Mouse (Mus musculus): ENCODE measurements around the gene Adamtsl4. TPM values are rescaled to one million over a fixed set of nuclear protein-coding genes. Genes with fewer than 3 reads are reported as not detected.
"Not testable (repeated sequence)": the region's sequence is repeated elsewhere in the genome, so short reads cannot be mapped to it uniquely, and the experiment has no call there.

Adamtsl4 gene
- total RNA-seq, 2 experiments from 2014 or later = 48.3 to 57.2 TPM

- intact Hi-C loops (cut with DNase I) = loop anchor here (2.0 kb wide), 1 partner anchor 23 kb away; no protein-coding TSS in a partner anchor
Observed at GRCm38 (mm10) chr3:95701877-95702540, 14.3 kb upstream of the Adamtsl4 start.

DNA sequence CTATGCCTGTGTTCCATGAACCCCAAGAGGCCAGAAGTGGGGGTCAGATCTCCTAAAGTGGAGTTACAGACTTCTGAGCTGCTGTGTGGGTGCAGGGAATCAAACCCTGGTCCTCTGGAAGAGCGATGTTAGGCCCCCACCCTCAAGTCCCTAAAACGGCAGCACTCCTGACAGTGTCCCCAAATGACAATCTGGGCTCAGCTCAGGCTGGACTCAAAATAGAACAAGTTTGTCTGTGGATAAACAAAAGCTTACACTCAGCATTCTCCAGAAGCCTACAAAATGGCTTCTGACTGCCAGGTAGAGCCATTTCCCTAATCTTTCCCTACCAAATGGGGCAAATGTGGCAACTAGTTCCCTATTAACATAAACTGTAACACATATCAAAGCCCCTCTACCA is 13.4 kb upstream of the Adamtsl4 start:
- no peak for DNase-seq
- intact Hi-C loops (cut with DNase I) = loop anchor here (2.0 kb wide), 1 partner anchor 22 kb away; no protein-coding TSS in a partner anchor

More at GRCm38 (mm10) chr3:95701877-95702540, 14.3 kb upstream of the Adamtsl4 start:
- peak; percentile 82 to 84 for DNase-seq

GRCm38 (mm10) chr3:95700233-95700681 is 12.5 kb upstream of the Adamtsl4 start:
- DNase-seq = peak; percentile 40 to 59
- intact Hi-C loops (cut with DNase I) = loop anchor here (2.0 kb wide), 1 partner anchor 21 kb away; no protein-coding TSS in a partner anchor

DNA sequence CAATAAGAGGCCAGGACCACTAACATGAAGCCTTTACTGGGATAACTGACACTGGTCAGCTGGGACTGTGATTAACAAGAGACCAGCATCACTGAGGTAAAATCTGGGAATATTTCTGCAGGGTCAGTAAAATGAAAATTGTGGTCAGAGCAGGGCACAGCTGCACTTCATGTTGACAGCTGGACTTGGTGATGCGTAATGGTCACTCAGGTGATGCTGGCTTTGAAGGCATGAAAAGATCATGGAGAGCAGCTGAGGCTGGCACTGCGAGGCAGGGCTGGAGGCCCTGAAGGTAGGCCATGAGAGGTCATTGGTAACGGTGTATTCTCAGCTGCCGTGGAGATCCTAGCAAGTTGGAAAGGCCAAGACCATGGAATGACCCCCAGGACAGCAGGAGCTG is 10.6 kb upstream of the Adamtsl4 start:
- DNase-seq = no peak
- intact Hi-C loops (cut with DNase I) = no loop called here

DNA sequence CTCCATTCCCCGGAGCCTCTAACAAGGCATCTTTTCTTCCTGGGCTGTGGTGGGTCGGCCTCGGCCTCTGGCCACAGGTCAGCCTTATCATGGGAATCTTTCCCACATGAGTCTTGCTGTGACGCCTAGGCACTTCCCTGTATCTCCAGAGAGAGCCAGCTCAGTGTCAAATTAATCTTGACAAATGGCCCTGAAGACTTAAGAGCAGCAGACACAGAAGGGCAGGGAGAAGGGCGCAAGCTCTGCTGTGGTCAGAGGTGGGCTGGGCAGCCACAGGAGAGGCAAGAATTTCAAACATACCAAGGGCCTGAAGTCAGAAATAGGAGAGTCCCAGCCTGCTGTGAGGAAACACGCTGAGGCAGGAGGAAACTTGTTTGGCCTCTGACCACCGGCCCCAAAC is 8.6 kb upstream of the Adamtsl4 start:
- peak in 1 of 2 experiments; percentile 4 for DNase-seq
- intact Hi-C loops (cut with DNase I) = no loop called here

DNA sequence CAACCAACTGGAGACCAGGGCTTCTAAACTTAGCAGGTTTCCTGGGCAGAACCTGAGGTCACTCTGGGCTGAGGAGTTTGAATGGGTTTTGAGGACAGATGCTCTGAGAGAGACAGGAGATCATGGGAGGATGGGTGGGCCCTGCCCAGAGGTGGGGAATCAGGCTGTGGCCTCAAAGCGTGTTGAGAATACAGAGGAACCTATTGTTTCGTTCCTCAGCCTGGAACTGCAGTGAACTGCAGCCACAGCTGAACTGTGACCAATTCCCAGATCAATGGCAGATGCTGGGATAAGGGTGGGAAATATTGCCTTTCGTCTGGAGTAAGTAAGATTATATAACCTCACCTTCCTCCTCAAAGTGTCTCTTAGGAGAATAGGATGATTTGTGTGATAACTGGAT is 8.1 kb upstream of the Adamtsl4 start:
- DNase-seq = no peak
- intact Hi-C loops (cut with DNase I) = no loop called here

DNA sequence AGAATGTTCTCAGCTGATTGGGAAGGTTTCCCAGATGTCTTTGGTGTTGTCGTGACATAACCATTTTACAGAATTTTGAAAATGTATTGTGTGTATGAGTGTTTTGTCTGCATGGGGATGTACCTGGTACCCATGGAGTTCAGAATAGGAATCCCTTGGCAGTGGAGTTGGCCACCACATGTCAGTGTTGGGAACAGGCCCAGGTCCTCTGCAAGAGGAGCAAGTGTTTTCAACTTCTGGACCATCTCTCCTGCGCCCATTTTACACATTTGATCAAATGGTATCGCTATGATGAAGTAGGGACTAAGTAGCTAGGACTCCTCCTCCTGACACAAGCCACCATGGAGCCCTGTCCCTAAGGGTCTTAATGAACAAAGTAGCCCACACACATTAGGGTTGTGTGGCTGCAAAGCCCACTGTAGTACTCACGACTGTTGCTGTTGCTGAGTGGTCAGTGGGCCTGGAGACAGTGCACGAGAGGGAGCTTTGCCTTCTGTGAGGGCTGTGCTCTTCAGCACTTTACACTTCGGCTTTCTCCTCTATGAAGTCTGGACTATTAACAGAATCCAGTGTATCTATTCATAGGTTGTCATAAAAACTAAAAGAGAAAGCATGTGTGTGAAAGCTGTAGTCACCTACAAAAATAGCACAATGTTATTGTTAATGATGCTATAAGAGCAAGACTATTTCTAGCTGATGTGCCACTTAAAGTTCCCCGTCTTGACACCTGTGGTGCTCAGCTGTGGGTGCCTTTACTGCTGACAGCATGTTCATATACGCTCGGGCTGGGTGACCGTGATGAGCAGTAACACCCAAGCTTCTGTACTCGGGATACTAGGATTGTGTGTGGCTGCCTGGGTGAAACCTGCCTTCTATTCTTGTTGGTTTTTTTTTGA is 7.3 kb upstream of the Adamtsl4 start:
- intact Hi-C loops (cut with DNase I) = no loop called here

GRCm38 (mm10) chr3:95693821-95694807 is 6.4 kb upstream of the Adamtsl4 start:
- intact Hi-C loops (cut with DNase I) = no loop called here
- peak in 1 of 2 experiments; percentile 4 for DNase-seq

More for the DNA sequence above, 7.3 kb upstream of the Adamtsl4 start:
- peak in 1 of 2 experiments; percentile 27 for DNase-seq

- DNase-seq = peak in 1 of 2 experiments; percentile 22
- intact Hi-C loops (cut with DNase I) = no loop called here
Observed at GRCm38 (mm10) chr3:95692677-95693076, 5.0 kb upstream of the Adamtsl4 start.

DNA sequence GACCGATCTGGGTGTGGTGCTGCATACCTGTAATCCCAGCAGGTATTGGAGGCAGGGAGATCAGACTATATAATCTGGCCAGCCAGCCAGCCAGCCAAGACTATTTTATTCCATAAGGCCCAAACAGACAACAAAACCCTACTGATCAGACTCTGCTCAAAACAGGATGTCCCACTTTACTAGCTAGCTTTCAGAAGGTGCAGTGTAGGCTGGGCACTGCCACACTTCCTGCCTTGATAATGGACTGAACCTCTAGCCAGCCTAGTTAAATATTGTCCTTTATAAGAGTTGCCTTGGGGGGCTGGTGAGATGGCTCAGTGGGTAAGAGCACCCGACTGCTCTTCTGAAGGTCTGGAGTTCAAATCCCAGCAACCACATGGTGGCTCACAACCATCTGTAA is 2.8 kb upstream of the Adamtsl4 start:
- intact Hi-C loops (cut with DNase I); DNase-seq: not testable (repeated sequence)

DNA sequence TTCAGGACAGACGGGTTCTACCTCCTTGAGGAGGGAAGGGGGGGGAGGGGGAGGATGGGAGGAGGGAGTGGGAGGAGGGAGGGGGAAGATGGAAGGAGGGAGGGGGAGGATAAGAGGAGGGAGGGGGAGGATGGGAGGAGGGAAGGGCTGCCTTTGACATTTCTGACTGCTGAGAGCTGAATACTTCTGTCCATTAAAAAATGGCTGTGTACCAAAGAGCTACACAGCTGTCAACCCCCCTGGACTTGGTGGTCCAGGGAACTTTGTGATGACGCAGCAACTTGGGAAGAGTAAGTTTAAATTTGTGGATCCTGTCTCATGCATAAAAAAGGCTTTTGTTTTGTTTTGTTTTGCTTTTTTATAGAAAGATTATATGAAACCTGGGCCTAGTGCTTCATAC is 2.2 kb upstream of the Adamtsl4 start:
- no peak for DNase-seq
- intact Hi-C loops (cut with DNase I) = no loop called here

- DNase-seq = peak; percentile 8 to 53
- intact Hi-C loops (cut with DNase I) = no loop called here
Observed at GRCm38 (mm10) chr3:95689171-95689915, 1.6 kb upstream of the Adamtsl4 start.

GRCm38 (mm10) chr3:95687168-95687523 is 571 bp downstream of the Adamtsl4 start:
- peak in 1 of 2 experiments; percentile 27 for DNase-seq
- intact Hi-C loops (cut with DNase I) = no loop called here

DNA sequence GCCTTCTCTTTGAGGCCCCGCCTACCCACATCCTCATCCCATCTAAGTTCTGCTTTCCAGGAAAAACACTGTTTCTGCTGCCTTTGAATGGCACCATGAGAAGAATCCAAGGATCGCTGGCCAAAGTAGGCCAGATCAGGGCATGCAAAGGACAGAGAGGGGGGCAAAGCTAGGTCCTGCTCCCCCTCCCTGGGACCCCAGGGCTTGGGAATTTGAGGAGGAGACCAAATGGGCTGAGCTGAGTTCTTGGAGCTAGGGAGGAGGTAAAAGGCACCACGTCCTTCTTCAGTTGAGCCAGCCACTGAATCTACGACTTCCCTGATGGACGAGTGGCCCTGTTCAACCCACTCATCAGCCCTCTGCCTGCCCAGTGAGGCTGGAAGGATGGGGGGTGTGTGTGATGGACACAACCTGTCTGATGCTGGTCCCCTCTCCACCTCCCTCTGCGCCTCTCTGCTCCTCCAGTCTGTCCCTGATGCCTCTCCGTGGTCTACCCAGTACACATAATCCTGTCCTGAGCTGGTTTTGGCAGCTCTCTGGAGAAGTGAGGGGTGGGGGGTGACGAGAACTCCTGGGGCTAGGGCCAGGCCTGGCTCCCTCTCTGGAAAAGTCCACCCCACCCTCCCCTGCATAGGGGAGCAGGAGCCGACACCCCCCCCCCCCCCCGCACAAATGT is 1.1 kb downstream of the Adamtsl4 start:
- intact Hi-C loops (cut with DNase I) = no loop called here
- DNase-seq = peak; percentile 20 to 36

- peak in 1 of 2 experiments; percentile 5 for DNase-seq
- intact Hi-C loops (cut with DNase I) = no loop called here
Observed at GRCm38 (mm10) chr3:95685701-95686100, 2.0 kb downstream of the Adamtsl4 start.

DNA sequence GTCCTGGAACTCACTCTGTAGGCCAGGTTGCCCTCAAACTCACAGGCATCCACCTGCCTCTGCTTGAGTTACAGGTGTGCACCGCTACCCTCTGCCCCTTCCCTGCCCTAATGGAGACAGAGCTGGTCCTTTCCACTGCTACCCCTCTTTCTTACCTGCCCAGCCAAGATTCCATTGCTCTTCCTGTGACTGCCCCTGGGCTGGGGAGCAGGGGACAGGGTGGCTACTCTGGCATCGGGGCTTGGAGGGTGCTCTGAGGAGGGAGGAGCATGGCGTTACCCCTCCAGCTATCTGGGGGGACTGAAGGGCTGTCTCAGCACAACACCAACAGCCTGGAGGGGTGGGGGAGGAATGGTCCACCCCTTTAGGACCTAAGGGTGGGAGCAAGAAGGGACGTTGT is 2.4 kb downstream of the Adamtsl4 start:
- intact Hi-C loops (cut with DNase I) = no loop called here
- no peak for DNase-seq

GRCm38 (mm10) chr3:95684846-95685245 is 2.9 kb downstream of the Adamtsl4 start:
- intact Hi-C loops (cut with DNase I) = loop anchor here (5.0 kb wide), 1 partner anchor 77 kb away; the partner anchor contains the start of gene Tars2

GRCm38 (mm10) chr3:95682878-95683277 is 4.8 kb downstream of the Adamtsl4 start:
- no peak for DNase-seq
- intact Hi-C loops (cut with DNase I) = loop anchor here (5.0 kb wide), 1 partner anchor 79 kb away; the partner anchor contains the start of gene Tars2

More at GRCm38 (mm10) chr3:95684846-95685245, 2.9 kb downstream of the Adamtsl4 start:
- DNase-seq = no peak

Data from heart, postnatal 14 days (tissue).